Mouse (Mus musculus) stomach, embryonic 14.5 days (tissue): ENCODE measurements around the gene Meis2. TPM values are rescaled to one million over a fixed set of nuclear protein-coding genes. Genes with fewer than 3 reads are reported as not detected.

Experiments
- ATAC-seq: fragments of 200-750 bp; cut with Nextera tagmentation; 2 replicates; pipeline ENCODE4 v1.8.0; 2017; ENCODE audit warnings: low read depth, moderate TSS enrichment; ENCODE audit not compliant: insufficient number of reproducible peaks, insufficient read depth, low FRiP score
- H3K27ac ChIP-seq: fragments of 300-500 bp; sonication (generic); 2 replicates; pipeline ENCODE4 v1.5.1; 2014; ENCODE audit warnings: mild to moderate bottlenecking, low read length, moderate library complexity, mixed read lengths
- H3K27me3 ChIP-seq: fragments of 300-500 bp; sonication (generic); 2 replicates; pipeline ENCODE4 v1.6.1; 2014; ENCODE audit warnings: low read length, control low read depth, mixed read lengths; ENCODE audit not compliant: control insufficient read depth, insufficient read depth
- H3K36me3 ChIP-seq: fragments of 300-500 bp; sonication (generic); 2 replicates; pipeline ENCODE4 v1.6.1; 2014; ENCODE audit warnings: mild to moderate bottlenecking, control low read depth, low read length, moderate library complexity, mixed read lengths; ENCODE audit not compliant: control insufficient read depth, insufficient read depth
- H3K4me1 ChIP-seq: fragments of 300-500 bp; sonication (generic); 2 replicates; pipeline ENCODE4 v1.6.1; 2014; ENCODE audit warnings: low read length, control low read depth, mixed read lengths; ENCODE audit not compliant: control insufficient read depth, insufficient read depth
- H3K4me2 ChIP-seq: fragments of 300-500 bp; sonication (generic); replicated peaks from 2 replicates; pipeline ENCODE4 v1.6.1; 2014; ENCODE audit warnings: low read depth, low read length, control low read depth
- H3K4me3 ChIP-seq: fragments of 300-500 bp; sonication (generic); 2 replicates; pipeline ENCODE4 v1.5.1; 2014; ENCODE audit warnings: low read depth, low read length, control low read depth
- H3K9ac ChIP-seq: fragments of 300-500 bp; sonication (generic); replicated peaks from 2 replicates; pipeline ENCODE4 v1.6.1; 2014; ENCODE audit warnings: low read depth, mild to moderate bottlenecking, control low read depth, low read length, moderate library complexity, mixed read lengths
- H3K9me3 ChIP-seq: fragments of 300-500 bp; sonication (generic); 2 replicates; pipeline ENCODE4 v1.6.1; 2016; ENCODE audit warnings: low read depth, low read length, control low read depth; ENCODE audit not compliant: control insufficient read depth
- WGBS: fragments of 180-500 bp; shearing (Covaris S2); extraction: QIAGEN DNeasy Blood & Tissue Kit; methylation state at CpG from one replicate; pipeline ENCODE4 v1.1.7; 2014; 5-methylcytosine and 5-hydroxymethylcytosine counted together
- polyA plus RNA-seq: library from polyadenylated mRNA; unstranded; fragments of >200 nt; fragmentation: Nextera tagmentation; extraction: Ambion mirVana; gene quantifications from 2 replicates; pipeline ENCODE4 v1.2.1, GENCODE M21; 2014

The Meis2 gene
- polyA plus RNA-seq, 1 experiment from 2014 or later, result 85.0 TPM

DNA sequence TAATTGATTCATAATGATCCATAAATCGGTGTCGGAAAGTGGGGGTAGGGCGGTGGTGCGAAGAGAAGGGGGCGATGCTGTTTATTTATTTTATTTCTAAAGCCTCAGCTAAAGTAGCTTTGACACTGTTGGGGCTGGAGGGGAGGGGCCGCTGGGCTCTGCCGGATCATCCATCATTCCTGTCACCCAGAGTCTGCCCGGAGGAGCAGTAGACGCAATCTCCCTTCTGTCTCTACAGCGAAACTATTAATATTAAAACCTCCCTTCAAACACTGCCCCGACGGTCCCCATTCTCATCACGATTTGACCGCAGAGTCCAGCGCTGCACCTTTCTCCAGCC is 205.5 kb downstream of the Meis2 start:
- H3K36me3 ChIP-seq, result peaks cover 13% of the 10 kb centered on the region
- H3K4me1 ChIP-seq, result peaks cover 19% of the 10 kb centered on the region
- H3K27me3 ChIP-seq, result no peaks in the 10 kb centered on the region
- H3K4me2 ChIP-seq, result peak overlapping the region; percentile 58
- 1% methylated on average over 15 of the region's 15 CpGs for WGBS
- peak; percentile 38; the same call in 1 of the 2 replicates for ATAC-seq
- H3K9me3 ChIP-seq, result no peaks in the 10 kb centered on the region
- H3K9ac ChIP-seq, result no peak overlapping the region
- peak overlapping the region; percentile 18 for H3K4me3 ChIP-seq
- peak overlapping the region; percentile 66; the same call in 1 of the 2 replicates for H3K27ac ChIP-seq

GRCm38 (mm10) chr2:115859371-115860140 is 206.1 kb downstream of the Meis2 start:
- peak; percentile 66 for ATAC-seq
- no peaks in the 10 kb centered on the region for H3K9me3 ChIP-seq
- WGBS, result 5% methylated on average over 27 of the region's 27 CpGs
- peaks cover 12% of the 10 kb centered on the region for H3K36me3 ChIP-seq
- peaks cover 21% of the 10 kb centered on the region for H3K4me1 ChIP-seq
- peak overlapping the region; percentile 18 for H3K4me3 ChIP-seq
- H3K27me3 ChIP-seq, result no peaks in the 10 kb centered on the region
- no peak overlapping the region for H3K9ac ChIP-seq
- peak overlapping the region; percentile 58 for H3K4me2 ChIP-seq
- peak overlapping the region; percentile 66; the same call in 1 of the 2 replicates for H3K27ac ChIP-seq

DNA sequence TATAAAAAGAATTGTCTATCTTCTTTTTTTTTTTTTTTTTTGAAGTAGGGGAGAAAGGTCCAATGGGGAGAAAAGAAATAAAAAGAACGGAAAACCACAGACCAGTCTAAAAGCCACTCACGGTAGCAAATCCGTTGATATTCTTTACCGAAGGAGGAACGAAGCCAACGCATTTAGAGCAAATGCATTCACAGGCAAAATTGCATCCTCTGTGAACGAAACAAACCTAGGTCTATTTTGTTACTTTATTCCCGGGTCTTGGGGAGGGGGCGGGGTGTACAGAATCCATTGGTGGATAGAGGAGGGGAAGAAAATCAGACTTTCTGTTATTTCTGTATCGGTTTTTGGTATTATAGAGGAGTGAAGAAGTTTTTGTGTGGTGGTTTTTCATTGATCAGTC is 206.7 kb downstream of the Meis2 start:
- H3K27ac ChIP-seq, result peak overlapping the region; percentile 66; the same call in 1 of the 2 replicates
- H3K4me2 ChIP-seq, result peak overlapping the region; percentile 58
- H3K9ac ChIP-seq, result no peak overlapping the region
- no peaks in the 10 kb centered on the region for H3K9me3 ChIP-seq
- H3K27me3 ChIP-seq, result no peaks in the 10 kb centered on the region
- no peak for ATAC-seq
- peaks cover 7% of the 10 kb centered on the region; the same call in 1 of the 2 replicates for H3K36me3 ChIP-seq
- peaks cover 27% of the 10 kb centered on the region for H3K4me1 ChIP-seq
- H3K4me3 ChIP-seq, result no peak overlapping the region
- WGBS, result 16% methylated on average over 10 of the region's 10 CpGs

- Histone ChIP-seq H3K27me3 (no peaks in the 10 kb centered on the region), H3K4me3 (no peak overlapping the region), H3K4me1 (peaks cover 27% of the 10 kb centered on the region), H3K4me2 (no peak overlapping the region), H3K36me3 (peaks cover under 1% of the 10 kb centered on the region; the same call in 1 of the 2 replicates), H3K9ac (no peak overlapping the region), H3K9me3 (no peaks in the 10 kb centered on the region), H3K27ac (peak overlapping the region; percentile 3; the same call in 1 of the 2 replicates)
- WGBS, result 35% methylated on average over 8 of the region's 8 CpGs
- ATAC-seq, result no peak
Measured at GRCm38 (mm10) chr2:115858246-115858645, 207.4 kb downstream of the Meis2 start.

DNA sequence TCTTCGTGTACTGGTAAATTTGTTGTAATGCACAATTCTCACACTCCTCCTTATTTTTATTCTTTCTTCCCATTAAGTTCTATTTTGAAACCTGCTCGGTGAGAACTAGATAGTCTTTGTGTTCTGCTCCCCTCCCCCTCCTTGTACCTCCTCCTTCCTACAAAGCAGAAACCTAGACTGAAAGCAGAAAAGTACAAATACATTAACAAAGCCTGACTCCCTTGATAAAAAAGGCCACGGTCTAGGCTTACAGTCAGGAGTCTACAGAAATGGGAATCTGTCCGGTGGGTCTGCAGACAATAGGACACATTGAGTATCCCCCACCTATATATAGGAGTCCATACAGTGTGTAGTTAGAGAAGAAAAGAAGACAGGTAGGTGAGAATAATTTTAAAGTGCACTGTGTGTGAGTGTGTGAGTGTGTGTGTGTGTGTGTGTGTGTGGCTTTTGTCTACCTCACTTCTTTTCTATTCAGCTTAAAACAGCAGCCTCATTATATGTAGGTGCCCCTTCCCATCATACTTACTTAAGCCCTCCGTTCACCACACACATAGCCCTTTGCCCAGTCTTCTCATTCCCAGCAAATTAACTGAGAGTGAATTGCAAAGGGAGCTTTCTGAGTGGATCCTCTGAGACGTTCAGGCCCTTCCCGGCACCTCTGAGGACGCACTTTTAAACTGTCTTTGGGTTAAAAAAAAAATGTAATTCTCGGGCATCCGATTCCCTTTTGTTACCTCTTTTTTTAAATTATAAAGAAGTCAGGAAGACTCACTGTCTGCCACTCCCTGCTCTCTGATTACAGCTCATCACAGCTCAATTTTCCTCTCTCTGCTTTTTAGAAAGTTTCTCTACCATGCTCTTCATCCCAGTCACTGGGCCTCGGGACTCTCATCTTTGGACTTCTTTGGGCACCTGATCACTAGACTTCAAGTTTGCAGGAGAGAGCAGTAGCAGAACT is 208.2 kb downstream of the Meis2 start:
- Histone ChIP-seq H3K27me3 (no peaks in the 10 kb centered on the region), H3K9me3 (no peaks in the 10 kb centered on the region), H3K36me3 (no peaks in the 10 kb centered on the region), H3K9ac (no peak overlapping the region), H3K27ac (peak overlapping the region; percentile 3; the same call in 1 of the 2 replicates), H3K4me1 (peaks cover 31% of the 10 kb centered on the region), H3K4me2 (no peak overlapping the region), H3K4me3 (no peak overlapping the region)
- no peak for ATAC-seq
- 26% methylated on average over 11 of the region's 11 CpGs for WGBS

GRCm38 (mm10) chr2:115856401-115857073 is 209.1 kb downstream of the Meis2 start:
- H3K9ac ChIP-seq, result 0 out of 2 replicates have a peak overlapping the region, but pooled peaks have one; percentile 14
- peak overlapping the region; percentile 30 for H3K4me3 ChIP-seq
- no peak overlapping the region for H3K27ac ChIP-seq
- H3K36me3 ChIP-seq, result no peaks in the 10 kb centered on the region
- peak overlapping the region; percentile 59 for H3K4me2 ChIP-seq
- no peaks in the 10 kb centered on the region for H3K27me3 ChIP-seq
- H3K4me1 ChIP-seq, result peaks cover 36% of the 10 kb centered on the region
- no peaks in the 10 kb centered on the region for H3K9me3 ChIP-seq
- no peak for ATAC-seq
- 5% methylated on average over 13 of the region's 13 CpGs for WGBS

- no peaks in the 10 kb centered on the region for H3K9me3 ChIP-seq
- peak; percentile 80 for ATAC-seq
- H3K4me2 ChIP-seq, result peak overlapping the region; percentile 59
- under 1% methylated on average over 33 of the region's 33 CpGs for WGBS
- H3K36me3 ChIP-seq, result no peaks in the 10 kb centered on the region
- H3K27ac ChIP-seq, result no peak overlapping the region
- 0 out of 2 replicates have a peak overlapping the region, but pooled peaks have one; percentile 14 for H3K9ac ChIP-seq
- H3K4me1 ChIP-seq, result peaks cover 34% of the 10 kb centered on the region
- H3K4me3 ChIP-seq, result peak overlapping the region; percentile 30
- no peaks in the 10 kb centered on the region for H3K27me3 ChIP-seq
Measured at GRCm38 (mm10) chr2:115855511-115856400, 209.9 kb downstream of the Meis2 start.
